Mouse (Mus musculus): ENCODE measurements at regions not wholly inside any gene's neighbourhood (a gene's known extent, or its start where the extent isn't known, plus 50 kb on each side); places are given as distances from the start of the nearest gene placed in this dataset.

DNA sequence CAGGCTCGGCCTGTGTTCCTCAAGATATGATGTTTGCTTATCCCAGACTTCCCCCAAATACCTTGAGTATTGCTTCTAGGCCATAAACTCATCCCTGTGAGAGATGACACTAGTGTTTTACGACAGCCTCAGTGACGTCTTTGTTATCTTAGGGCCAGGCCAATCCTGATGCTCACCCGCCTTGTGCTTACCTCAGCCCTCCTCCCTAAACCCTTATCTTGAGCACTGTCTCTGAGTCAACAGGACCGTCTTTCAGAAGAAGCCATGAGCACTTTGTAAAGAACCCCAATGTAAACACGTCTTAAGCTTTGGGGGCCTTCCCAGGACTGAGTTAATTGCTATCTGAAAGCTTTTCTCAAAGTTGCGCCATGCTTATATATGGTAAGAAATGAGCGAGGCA, 212.3 kb upstream of the Prickle1 start:
- no peaks in the 10 kb centered on the region for H3K36me3 ChIP-seq (ENCODE audit: insufficient read depth, low read length)
- H3K4me1 ChIP-seq (replicated peaks; ENCODE audit: low read depth, low read length), result no peaks in the 10 kb centered on the region
- TF ChIP-seq NANOG (IDR thresholded peaks at IDR 0.05; ENCODE audit: borderline replicate concordance, low read length) (no peak), POU5F1 (IDR thresholded peaks at IDR 0.05; ENCODE audit: borderline replicate concordance, low read length) (no peak), CTCF (conservative IDR thresholded peaks at IDR 0.05; ENCODE audit: low read length) (no peak)
- no peaks in the 10 kb centered on the region for H3K9me3 ChIP-seq (ENCODE audit: low read length)
- no peaks in the 10 kb centered on the region for H3K27me3 ChIP-seq (ENCODE audit: insufficient read depth, low read length)
- no peak overlapping the region for H3K4me3 ChIP-seq (replicated peaks; ENCODE audit: low read length)

GRCm38 (mm10) chr15:93807505-93807904, 211.8 kb upstream of the Prickle1 start:
- H3K4me1 ChIP-seq (replicated peaks; ENCODE audit: low read depth, low read length), result no peaks in the 10 kb centered on the region
- no peaks in the 10 kb centered on the region for H3K9me3 ChIP-seq (ENCODE audit: low read length)
- no peaks in the 10 kb centered on the region for H3K36me3 ChIP-seq (ENCODE audit: insufficient read depth, low read length)
- TF ChIP-seq POU5F1 (IDR thresholded peaks at IDR 0.05; ENCODE audit: borderline replicate concordance, low read length) (no peak), NANOG (IDR thresholded peaks at IDR 0.05; ENCODE audit: borderline replicate concordance, low read length) (no peak), CTCF (conservative IDR thresholded peaks at IDR 0.05; ENCODE audit: low read length) (no peak)
- H3K4me3 ChIP-seq (replicated peaks; ENCODE audit: low read length), result no peak overlapping the region
- H3K27me3 ChIP-seq (ENCODE audit: insufficient read depth, low read length), result no peaks in the 10 kb centered on the region

DNA sequence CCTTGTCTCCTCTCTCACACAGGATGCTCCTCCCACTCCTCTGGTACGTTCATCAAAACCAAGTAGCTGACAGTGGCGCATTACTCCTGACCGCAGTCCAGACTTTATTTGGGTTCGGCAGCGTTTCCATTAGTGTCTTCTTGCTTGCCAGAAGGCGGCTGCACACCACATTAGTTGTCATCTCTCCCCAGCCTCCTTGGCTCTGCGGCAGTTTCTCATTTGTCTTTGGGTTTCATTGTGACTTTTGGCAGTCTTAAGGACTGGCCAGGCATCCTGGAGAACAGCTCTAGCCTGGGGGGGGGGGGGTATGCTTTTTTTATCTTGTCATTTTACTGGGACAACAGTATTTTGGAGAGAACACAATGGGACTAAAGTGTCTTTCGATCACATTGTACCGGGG, 209.0 kb upstream of the Prickle1 start:
- TF ChIP-seq CTCF (conservative IDR thresholded peaks at IDR 0.05; ENCODE audit: low read length), result no peak
- TF ChIP-seq NANOG (IDR thresholded peaks at IDR 0.05; ENCODE audit: borderline replicate concordance, low read length), result no peak
- TF ChIP-seq POU5F1 (IDR thresholded peaks at IDR 0.05; ENCODE audit: borderline replicate concordance, low read length), result no peak
- Histone ChIP-seq H3K9me3 (ENCODE audit: low read length) (no peaks in the 10 kb centered on the region), H3K4me3 (replicated peaks; ENCODE audit: low read length) (no peak overlapping the region), H3K27me3 (ENCODE audit: insufficient read depth, low read length) (no peaks in the 10 kb centered on the region), H3K36me3 (ENCODE audit: insufficient read depth, low read length) (no peaks in the 10 kb centered on the region), H3K4me1 (replicated peaks; ENCODE audit: low read depth, low read length) (no peaks in the 10 kb centered on the region)

DNA sequence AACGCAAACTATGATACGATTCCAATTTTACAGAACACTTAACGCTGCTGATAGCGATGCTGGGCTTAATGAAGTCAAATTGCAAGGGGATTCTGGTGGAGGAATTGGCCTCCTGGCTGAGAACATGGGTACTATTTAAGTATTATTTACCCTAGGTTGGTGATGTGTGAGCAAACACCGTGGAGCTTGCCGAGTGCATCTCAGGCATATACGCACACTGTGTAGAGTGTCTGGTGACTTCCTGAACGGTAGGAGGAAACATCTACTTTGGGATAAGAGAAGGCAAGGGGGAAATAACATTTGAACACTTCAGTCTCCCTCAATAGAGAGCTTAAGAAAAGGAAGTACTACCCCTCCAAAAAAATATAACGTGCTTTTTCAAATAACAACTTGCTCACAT, 194.8 kb upstream of the Prickle1 start:
- no peaks in the 10 kb centered on the region for H3K4me1 ChIP-seq (replicated peaks; ENCODE audit: low read depth, low read length)
- no peaks in the 10 kb centered on the region for H3K27me3 ChIP-seq (ENCODE audit: insufficient read depth, low read length)
- no peaks in the 10 kb centered on the region for H3K36me3 ChIP-seq (ENCODE audit: insufficient read depth, low read length)
- 0 out of 2 replicates have a peak, but pooled peaks cover 6% of the 10 kb centered on the region for H3K9me3 ChIP-seq (ENCODE audit: low read length)
- H3K4me3 ChIP-seq (replicated peaks; ENCODE audit: low read length), result no peak overlapping the region
- TF ChIP-seq NANOG (IDR thresholded peaks at IDR 0.05; ENCODE audit: borderline replicate concordance, low read length), result no peak
- TF ChIP-seq POU5F1 (IDR thresholded peaks at IDR 0.05; ENCODE audit: borderline replicate concordance, low read length), result no peak
- no peak for TF ChIP-seq CTCF (conservative IDR thresholded peaks at IDR 0.05; ENCODE audit: low read length)

DNA sequence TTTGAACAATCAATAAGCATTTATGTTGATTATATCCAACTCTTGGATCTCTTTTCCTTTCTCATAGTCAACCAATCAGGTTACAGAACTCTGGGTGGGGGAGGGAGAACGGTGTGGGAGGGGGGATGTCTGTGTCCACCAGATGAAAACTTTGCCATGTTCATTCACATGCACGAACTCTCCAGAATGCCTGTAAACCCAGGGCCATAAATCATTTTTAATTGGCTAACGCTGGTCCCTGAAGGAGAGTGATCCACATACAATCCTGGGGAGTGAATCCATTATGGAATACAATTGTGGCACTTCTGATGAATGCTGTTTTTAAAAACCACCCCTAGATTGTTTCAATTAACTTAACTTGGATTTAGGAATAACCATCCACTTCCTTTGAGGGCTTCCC, 194.1 kb upstream of the Prickle1 start:
- H3K27me3 ChIP-seq (ENCODE audit: insufficient read depth, low read length), result no peaks in the 10 kb centered on the region
- no peaks in the 10 kb centered on the region for H3K36me3 ChIP-seq (ENCODE audit: insufficient read depth, low read length)
- H3K4me1 ChIP-seq (replicated peaks; ENCODE audit: low read depth, low read length), result no peaks in the 10 kb centered on the region
- no peak overlapping the region for H3K4me3 ChIP-seq (replicated peaks; ENCODE audit: low read length)
- no peak for TF ChIP-seq CTCF (conservative IDR thresholded peaks at IDR 0.05; ENCODE audit: low read length)
- TF ChIP-seq POU5F1 (IDR thresholded peaks at IDR 0.05; ENCODE audit: borderline replicate concordance, low read length), result no peak
- no peak for TF ChIP-seq NANOG (IDR thresholded peaks at IDR 0.05; ENCODE audit: borderline replicate concordance, low read length)
- H3K9me3 ChIP-seq (ENCODE audit: low read length), result 0 out of 2 replicates have a peak, but pooled peaks cover 6% of the 10 kb centered on the region

DNA sequence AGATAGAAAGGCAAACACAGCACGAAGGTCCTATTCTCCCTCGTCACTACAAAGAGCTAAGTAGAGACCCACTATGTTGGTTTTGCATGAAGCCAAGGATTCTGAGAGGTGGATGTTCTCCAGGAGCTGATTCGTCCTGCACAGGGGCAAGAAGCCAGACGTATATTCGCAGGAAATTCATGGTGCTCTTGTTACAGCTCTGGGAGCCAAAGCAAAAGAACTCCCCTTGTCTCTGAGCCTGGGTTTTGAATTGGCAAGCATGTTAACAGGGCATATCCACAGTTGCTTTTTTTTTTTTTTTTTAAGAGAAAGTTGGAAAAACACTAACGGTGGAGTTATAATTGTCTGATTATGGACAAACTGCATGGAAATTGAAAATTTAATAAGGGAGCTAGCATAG, 191.7 kb upstream of the Prickle1 start:
- no peaks in the 10 kb centered on the region for H3K9me3 ChIP-seq (ENCODE audit: low read length)
- H3K4me3 ChIP-seq (replicated peaks; ENCODE audit: low read length), result no peak overlapping the region
- H3K27me3 ChIP-seq (ENCODE audit: insufficient read depth, low read length), result no peaks in the 10 kb centered on the region
- no peak for TF ChIP-seq NANOG (IDR thresholded peaks at IDR 0.05; ENCODE audit: borderline replicate concordance, low read length)
- no peak for TF ChIP-seq CTCF (conservative IDR thresholded peaks at IDR 0.05; ENCODE audit: low read length)
- TF ChIP-seq POU5F1 (IDR thresholded peaks at IDR 0.05; ENCODE audit: borderline replicate concordance, low read length), result no peak
- H3K36me3 ChIP-seq (ENCODE audit: insufficient read depth, low read length), result no peaks in the 10 kb centered on the region
- no peaks in the 10 kb centered on the region for H3K4me1 ChIP-seq (replicated peaks; ENCODE audit: low read depth, low read length)

GRCm38 (mm10) chr15:93785846-93786412, 190.2 kb upstream of the Prickle1 start:
- Histone ChIP-seq H3K4me1 (replicated peaks; ENCODE audit: low read depth, low read length) (no peaks in the 10 kb centered on the region), H3K36me3 (ENCODE audit: insufficient read depth, low read length) (no peaks in the 10 kb centered on the region), H3K9me3 (ENCODE audit: low read length) (no peaks in the 10 kb centered on the region), H3K27me3 (ENCODE audit: insufficient read depth, low read length) (no peaks in the 10 kb centered on the region), H3K4me3 (replicated peaks; ENCODE audit: low read length) (no peak overlapping the region)
- TF ChIP-seq CTCF (conservative IDR thresholded peaks at IDR 0.05; ENCODE audit: low read length), result no peak
- TF ChIP-seq NANOG (IDR thresholded peaks at IDR 0.05; ENCODE audit: borderline replicate concordance, low read length), result no peak
- no peak for TF ChIP-seq POU5F1 (IDR thresholded peaks at IDR 0.05; ENCODE audit: borderline replicate concordance, low read length)

DNA sequence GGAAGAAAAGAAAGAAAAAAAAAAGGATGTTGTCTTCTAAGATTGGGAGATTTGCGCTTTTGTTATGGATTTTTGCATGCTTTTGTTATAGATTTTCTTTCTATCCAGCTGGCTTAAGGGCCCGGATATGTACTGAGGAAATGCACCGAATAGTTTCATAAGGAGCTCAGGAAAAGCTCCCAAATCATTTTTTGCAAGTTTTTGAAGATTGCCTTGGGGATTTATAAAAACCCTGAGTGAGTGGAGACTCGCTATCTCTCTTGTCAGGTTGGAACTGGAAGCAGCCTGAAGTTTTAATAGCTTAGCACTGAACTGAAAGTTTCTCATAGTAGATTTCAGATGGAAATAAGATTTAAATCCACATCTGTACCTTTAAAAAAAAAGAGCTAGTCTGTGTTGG, 188.0 kb upstream of the Prickle1 start:
- H3K9me3 ChIP-seq (ENCODE audit: low read length), result no peaks in the 10 kb centered on the region; the same call in 1 of the 2 replicates
- H3K4me1 ChIP-seq (replicated peaks; ENCODE audit: low read depth, low read length), result no peaks in the 10 kb centered on the region
- no peak for TF ChIP-seq POU5F1 (IDR thresholded peaks at IDR 0.05; ENCODE audit: borderline replicate concordance, low read length)
- no peak for TF ChIP-seq NANOG (IDR thresholded peaks at IDR 0.05; ENCODE audit: borderline replicate concordance, low read length)
- no peak for TF ChIP-seq CTCF (conservative IDR thresholded peaks at IDR 0.05; ENCODE audit: low read length)
- H3K4me3 ChIP-seq (replicated peaks; ENCODE audit: low read length), result no peak overlapping the region
- no peaks in the 10 kb centered on the region for H3K27me3 ChIP-seq (ENCODE audit: insufficient read depth, low read length)
- no peaks in the 10 kb centered on the region for H3K36me3 ChIP-seq (ENCODE audit: insufficient read depth, low read length)

DNA sequence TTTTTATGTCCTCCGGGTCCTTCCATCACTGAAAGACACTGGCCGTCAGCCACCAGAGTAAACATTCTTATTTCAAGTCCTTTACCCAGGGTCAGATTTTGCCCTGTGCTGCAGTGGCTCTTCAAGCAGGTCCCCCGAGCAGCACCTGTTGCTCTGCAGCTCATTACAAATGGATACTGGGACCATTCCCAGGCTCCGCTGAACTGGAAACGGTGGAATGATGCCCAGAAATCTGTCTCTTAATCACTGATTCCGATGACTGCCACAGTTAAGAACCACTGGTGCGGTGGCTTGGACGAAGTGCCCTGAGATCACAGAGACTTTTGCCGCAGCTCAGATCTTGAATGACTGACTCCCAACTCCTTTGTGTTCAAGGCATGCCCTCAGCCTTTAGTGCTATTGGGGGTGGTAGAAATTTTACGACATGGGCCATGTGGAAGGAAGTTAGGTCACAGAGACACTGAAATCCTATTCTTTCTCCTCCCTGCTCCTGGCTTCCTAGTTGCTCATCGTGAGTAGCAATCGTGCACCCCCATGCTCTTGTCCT, 179.6 kb upstream of the Prickle1 start:
- H3K4me3 ChIP-seq (replicated peaks; ENCODE audit: low read length), result no peak overlapping the region
- H3K27me3 ChIP-seq (ENCODE audit: insufficient read depth, low read length), result no peaks in the 10 kb centered on the region
- no peak for TF ChIP-seq CTCF (conservative IDR thresholded peaks at IDR 0.05; ENCODE audit: low read length)
- no peaks in the 10 kb centered on the region; the same call in 1 of the 2 replicates for H3K9me3 ChIP-seq (ENCODE audit: low read length)
- no peaks in the 10 kb centered on the region for H3K4me1 ChIP-seq (replicated peaks; ENCODE audit: low read depth, low read length)
- no peaks in the 10 kb centered on the region for H3K36me3 ChIP-seq (ENCODE audit: insufficient read depth, low read length)

Data from E14TG2a.4 (cell line).